Mouse (Mus musculus) layer of hippocampus, adult 9-11 months (tissue): ENCODE data around the gene Agps.
A peak's percentile ranks its signal among the peaks of the same experiment; 100 is the strongest.
"Not testable (repeated sequence)": the region's sequence is repeated elsewhere in the genome, so short reads cannot be mapped to it uniquely, and the experiment has no call there.

ENCODE experiments used
- DNase-seq: peaks from one replicate; pipeline ENCODE4 v3.0.0; 2022

Agps gene

GRCm38 (mm10) chr2:75936685-75937084 is 104.7 kb downstream of the Agps start:
- not testable (repeated sequence) for DNase-seq

GRCm38 (mm10) chr2:75937520-75938116 is 105.6 kb downstream of the Agps start:
- DNase-seq = not testable (repeated sequence)

- peak; percentile 80 for DNase-seq
Observed at GRCm38 (mm10) chr2:75938117-75939063, 106.4 kb downstream of the Agps start, which contains the start of gene Ttc30b. Ttc30b (minus strand) TSS chr2:75938585.

DNA sequence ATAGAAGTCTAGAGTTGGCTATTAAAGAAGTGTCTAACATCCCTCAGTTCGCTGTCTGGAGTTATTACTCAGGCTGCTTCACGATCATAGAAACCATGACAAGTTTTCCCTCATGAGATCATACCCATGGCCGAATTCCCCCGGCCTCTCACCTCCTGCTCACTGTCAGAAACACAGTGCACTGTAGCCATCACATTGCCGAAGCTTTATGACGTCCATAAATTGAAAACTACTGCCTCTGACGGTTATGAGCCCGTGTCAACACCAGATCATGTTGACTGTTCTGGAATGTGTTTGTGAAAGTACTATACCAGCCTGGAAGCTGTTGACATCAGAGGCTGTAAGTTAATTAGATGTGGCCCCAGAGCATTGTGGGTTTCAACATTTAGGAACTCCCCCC is 118.7 kb downstream of the Agps start:
- no peak for DNase-seq

DNA sequence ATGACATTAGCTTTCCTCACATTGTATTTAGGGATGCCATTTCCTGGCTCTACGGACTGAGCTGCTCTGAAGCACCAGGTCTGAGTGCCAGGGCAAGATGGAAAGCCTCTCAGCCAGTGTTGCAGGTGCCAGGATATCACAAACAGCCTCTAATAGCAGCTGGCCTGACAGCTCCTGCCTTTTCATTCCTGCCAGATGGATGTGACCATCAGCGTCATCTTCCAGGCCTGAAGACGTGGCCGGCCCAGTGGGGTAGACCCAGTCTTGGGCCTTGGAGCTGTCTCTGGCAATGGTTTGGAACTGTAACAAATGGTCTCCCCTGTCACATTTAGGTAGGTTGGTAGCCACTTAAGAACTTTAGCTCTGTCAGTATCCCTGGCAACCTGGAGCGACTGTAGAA is 121.3 kb downstream of the Agps start:
- no peak for DNase-seq

- DNase-seq = no peak
Observed at GRCm38 (mm10) chr2:75955709-75956108, 123.7 kb downstream of the Agps start.

DNA sequence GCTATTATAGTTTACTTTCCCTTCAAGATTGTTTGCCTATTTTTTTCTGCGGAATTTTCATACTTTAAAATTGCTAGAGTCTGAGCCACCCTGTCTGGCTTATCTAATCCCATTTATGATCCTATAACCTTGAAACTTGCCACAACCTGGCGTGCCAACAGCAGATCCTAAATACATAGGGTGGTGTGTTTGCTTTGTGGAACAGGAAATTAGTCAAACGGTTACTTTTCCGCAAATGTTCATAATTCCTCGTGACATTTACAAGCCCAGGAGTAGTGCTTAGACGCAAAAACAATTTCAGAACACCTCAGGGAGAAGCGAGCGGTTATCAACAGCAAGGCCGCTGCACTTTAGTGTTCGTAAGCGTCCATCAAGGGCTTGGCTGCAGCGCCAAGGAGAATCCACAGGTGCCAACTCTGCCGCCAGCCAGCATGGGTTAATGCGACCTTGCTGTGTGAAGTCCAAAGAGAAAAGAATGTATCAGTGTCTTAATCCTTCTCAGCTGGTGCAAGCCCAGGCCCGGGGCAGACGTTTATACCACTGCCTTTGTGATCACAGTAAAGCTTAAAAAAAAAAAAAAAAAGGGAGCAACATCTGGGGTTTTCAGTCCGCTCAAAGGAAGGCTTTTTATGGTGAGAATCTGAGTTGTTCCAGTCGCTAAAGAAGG is 127.3 kb downstream of the Agps start:
- no peak for DNase-seq

DNA sequence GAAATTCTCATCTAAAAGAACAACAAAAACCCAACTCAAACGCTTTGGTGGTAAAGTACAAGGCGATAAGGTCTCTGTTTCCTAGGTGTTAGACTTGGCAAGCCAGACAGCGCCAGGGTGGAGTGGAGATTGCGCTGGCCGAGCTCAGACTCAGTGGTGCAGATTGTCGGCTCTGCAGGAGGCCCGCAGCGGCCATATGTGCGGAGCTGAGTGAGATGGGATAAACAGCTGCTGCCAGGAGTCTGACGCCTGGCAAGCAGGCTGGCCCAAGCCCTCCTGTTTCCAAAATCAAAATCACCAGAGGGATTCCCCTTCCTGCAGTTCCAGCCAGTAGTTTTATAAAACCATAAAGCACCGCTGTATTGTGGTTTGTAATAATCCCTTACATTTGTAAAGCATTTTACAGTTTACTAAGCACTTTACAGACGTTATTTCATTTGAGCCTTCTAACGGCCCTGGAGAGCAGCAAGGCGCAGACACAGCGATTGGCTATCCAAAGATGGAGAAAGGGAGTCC is 127.9 kb downstream of the Agps start:
- peak; percentile 25 for DNase-seq

DNA sequence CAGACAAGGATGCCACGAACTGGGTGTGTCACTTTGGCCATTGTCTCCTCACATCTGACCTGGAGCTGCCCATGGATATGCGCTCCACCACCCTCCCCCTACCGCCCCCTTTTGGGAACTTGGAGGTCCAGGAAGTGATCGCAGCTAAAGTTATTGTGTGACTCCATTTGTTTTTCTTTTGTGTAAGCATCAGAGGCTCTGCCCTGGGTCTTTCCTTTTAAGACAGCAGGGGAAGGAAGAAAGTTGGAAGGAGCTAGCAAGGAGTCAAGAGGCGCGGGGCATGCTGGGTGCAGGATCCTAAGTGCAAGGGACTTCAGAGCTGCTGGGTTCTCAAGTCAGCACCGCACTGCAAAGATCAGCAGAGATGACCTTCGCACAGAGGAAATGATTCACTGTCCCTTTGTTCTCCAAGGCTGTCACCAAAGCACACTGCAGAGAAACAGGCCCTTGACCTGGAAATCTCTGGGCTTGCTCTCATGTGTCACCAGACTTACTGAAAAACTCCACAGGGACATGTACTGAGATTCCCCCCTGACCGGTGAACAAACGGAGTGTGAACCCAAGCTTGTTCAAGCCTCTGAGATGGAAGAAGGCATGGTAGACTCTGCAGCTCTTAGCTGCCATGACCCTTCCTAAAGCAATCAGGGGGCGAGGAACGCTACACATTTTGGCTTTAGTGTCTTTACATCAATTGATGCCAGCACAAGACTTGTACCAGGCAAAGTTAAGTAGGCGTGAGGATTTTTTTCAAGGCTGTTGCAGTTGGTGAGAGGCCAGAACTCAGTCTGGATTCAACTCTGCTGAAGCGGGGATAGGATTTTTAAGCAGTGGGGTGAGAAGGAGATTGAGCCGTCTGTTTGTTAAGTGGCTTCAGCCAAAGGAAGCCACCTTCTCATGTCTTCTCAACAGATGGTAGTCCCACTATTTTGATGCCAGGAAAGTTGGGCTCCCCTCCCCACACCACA is 128.7 kb downstream of the Agps start:
- no peak for DNase-seq

DNA sequence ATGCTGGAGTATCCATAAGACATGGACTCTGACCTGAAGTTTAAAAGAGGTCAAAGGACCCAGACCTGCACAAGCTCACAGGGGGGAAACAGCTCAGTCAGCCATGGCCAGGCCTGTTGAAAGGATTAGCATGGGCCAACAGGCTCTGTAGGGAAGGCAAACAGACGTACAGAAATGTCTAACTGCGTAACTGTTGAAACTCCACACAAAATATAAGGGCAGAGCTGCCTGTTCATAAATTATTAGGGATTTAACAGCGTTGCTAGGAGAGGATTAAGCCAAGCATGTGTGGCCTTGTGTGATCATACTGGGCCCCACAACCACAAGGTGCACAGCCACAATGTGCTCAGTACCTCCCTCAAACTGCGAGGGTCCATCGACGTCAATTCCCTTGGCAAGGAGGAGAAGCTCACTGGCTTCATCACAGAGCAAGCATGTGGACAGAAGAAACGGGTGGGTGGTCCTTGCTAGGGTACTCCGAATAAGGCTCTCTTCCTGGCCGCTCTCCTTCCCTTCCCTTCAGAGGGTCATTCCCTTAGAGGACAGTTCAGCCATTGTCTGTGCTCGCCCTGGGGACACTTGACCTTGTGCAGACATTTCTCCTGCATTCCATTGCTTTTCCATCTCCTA is 131.3 kb downstream of the Agps start:
- DNase-seq = no peak

DNA sequence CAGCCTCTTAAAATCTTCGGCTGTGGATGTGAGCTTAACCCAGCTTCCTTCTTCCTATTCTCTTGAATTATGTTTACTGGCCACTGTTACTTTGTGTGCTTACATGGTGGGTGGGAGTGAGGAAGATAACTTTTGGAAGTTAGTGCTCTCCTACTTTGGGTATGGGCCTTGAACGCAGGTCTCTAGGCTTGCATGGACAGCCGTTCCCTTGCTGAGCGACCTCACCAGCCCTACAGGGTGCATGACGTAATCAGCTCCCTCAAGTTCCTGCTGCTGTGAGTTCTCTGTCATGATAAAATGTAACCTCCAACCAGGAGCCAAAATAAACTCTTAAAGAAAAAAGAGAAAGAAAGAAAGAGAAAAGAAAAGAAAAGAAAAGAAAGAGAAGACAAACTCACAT is 132.1 kb downstream of the Agps start:
- DNase-seq = no peak

GRCm38 (mm10) chr2:75964512-75964911 is 132.5 kb downstream of the Agps start:
- DNase-seq = no peak

- DNase-seq = peak; percentile 84
Observed at GRCm38 (mm10) chr2:75964972-75965371, 133.0 kb downstream of the Agps start.

- DNase-seq = no peak
Observed at GRCm38 (mm10) chr2:75974131-75974530, 142.2 kb downstream of the Agps start.

GRCm38 (mm10) chr2:75976070-75976469 is 144.1 kb downstream of the Agps start:
- not testable (repeated sequence) for DNase-seq

GRCm38 (mm10) chr2:75977752-75978368 is 145.9 kb downstream of the Agps start, which contains the start of gene Ttc30a2:
Ttc30a2 (minus strand) TSS chr2:75978170.
- DNase-seq = peak; percentile 40
